Mouse (Mus musculus) CH12.LX (cell line): ENCODE measurements at regions not wholly inside any gene's neighbourhood (a gene's known extent, or its start where the extent isn't known, plus 50 kb on each side); places are given as distances from the start of the nearest gene placed in this dataset.

Source experiments
- DNase-seq: peaks from one replicate; pipeline ENCODE4 v3.0.0-alpha.2; 2013; ENCODE audit errors: extremely low read depth
- H3K27ac ChIP-seq: 2 replicates; pipeline ENCODE4 v1.5.1; 2012; ENCODE audit warnings: low read depth, mild to moderate bottlenecking, control low read depth, moderate library complexity; ENCODE audit not compliant: insufficient read depth
- H3K27me3 ChIP-seq: replicated peaks from 2 replicates; pipeline ENCODE3; 2012; ENCODE audit warnings: inconsistent platforms
- H3K36me3 ChIP-seq, 2 experiments: replicated peaks in 1 of 2; 2 replicates each; pipeline versions ENCODE3 to v1.6.1; 2012; ENCODE audit warnings: inconsistent platforms in 1 of 2, low read length in 1 of 2, mild to moderate bottlenecking in 1 of 2, mixed read lengths in 1 of 2, moderate library complexity in 1 of 2; ENCODE audit not compliant: control insufficient read depth in 1 of 2, insufficient read depth in 1 of 2
- H3K4me1 ChIP-seq, 2 experiments: 2 replicates each; pipeline ENCODE4 v1.6.1; 2012; ENCODE audit warnings: inconsistent platforms in 1 of 2, moderate library complexity in 1 of 2; ENCODE audit not compliant: insufficient read depth in 2 of 2, control insufficient read depth in 1 of 2
- H3K4me2 ChIP-seq: 2 replicates; pipeline ENCODE4 v1.6.1; 2012; ENCODE audit warnings: low read depth, mild to moderate bottlenecking, control low read depth; ENCODE audit not compliant: poor library complexity, insufficient read depth, severe bottlenecking
- H3K4me3 ChIP-seq, 3 experiments: fragments of 150-350 bp in 1 of 3; sonication (generic) in 1 of 3; replicated peaks in 1 of 3; 2 replicates each; pipeline versions ENCODE3 to v1.5.1; 2011 to 2012; ENCODE audit warnings: low read depth in 2 of 3, low read length in 2 of 3, mild to moderate bottlenecking in 2 of 3, moderate library complexity in 2 of 3, control low read depth in 1 of 3, improper control_type of control experiment in 1 of 3, inconsistent platforms in 1 of 3, mixed read lengths in 1 of 3; ENCODE audit not compliant: poor library complexity in 1 of 3
- H3K79me2 ChIP-seq: replicated peaks from 2 replicates; pipeline ENCODE4 v1.6.1; 2012; ENCODE audit warnings: mild to moderate bottlenecking, moderate library complexity; ENCODE audit not compliant: control insufficient read depth, poor library complexity, insufficient read depth, severe bottlenecking; ENCODE audit errors: extremely low read depth
- H3K9ac ChIP-seq: 2 replicates; pipeline ENCODE4 v1.6.1; 2012; ENCODE audit warnings: low read depth, mild to moderate bottlenecking, control low read depth, moderate library complexity; ENCODE audit not compliant: insufficient read depth
- H3K9me3 ChIP-seq: replicated peaks from 2 replicates; pipeline ENCODE3; 2012; ENCODE audit warnings: low read length, inconsistent platforms, mixed read lengths
- E2F4 ChIP-seq: IDR thresholded peaks from 2 replicates; pipeline ENCODE4 v1.6.1; 2011; ENCODE audit warnings: low read depth, low read length, improper control_type of control experiment; ENCODE audit not compliant: insufficient replicate concordance
- ELF1 ChIP-seq: IDR thresholded peaks from 2 replicates; pipeline ENCODE4 v1.6.1; 2014; ENCODE audit warnings: low read depth, mild to moderate bottlenecking, inconsistent platforms, low read length, improper control_type of control experiment
- HCFC1 ChIP-seq: IDR thresholded peaks from 2 replicates; pipeline ENCODE4 v1.6.1; 2012; ENCODE audit warnings: low read depth, mild to moderate bottlenecking, inconsistent platforms, low read length, improper control_type of control experiment
- IRF4 ChIP-seq: IDR thresholded peaks from 2 replicates; pipeline ENCODE4 v1.6.1; 2014; ENCODE audit warnings: low read depth, mild to moderate bottlenecking, inconsistent platforms, low read length, improper control_type of control experiment
- KAT2A ChIP-seq: IDR thresholded peaks from 2 replicates; pipeline ENCODE4 v1.6.1; 2012; ENCODE audit warnings: low read length, improper control_type of control experiment, inconsistent platforms; ENCODE audit not compliant: insufficient replicate concordance
- MEF2A ChIP-seq: IDR thresholded peaks from 2 replicates; pipeline ENCODE4 v1.6.1; 2014; ENCODE audit warnings: low read depth, mild to moderate bottlenecking, inconsistent platforms, low read length, improper control_type of control experiment, borderline replicate concordance
- MXI1 ChIP-seq: IDR thresholded peaks from 2 replicates; pipeline ENCODE4 v1.6.1; 2011; ENCODE audit warnings: mild to moderate bottlenecking, low read depth, low read length, improper control_type of control experiment
- NRF1 ChIP-seq: IDR thresholded peaks from 2 replicates; pipeline ENCODE4 v1.6.1; 2014; ENCODE audit warnings: low read depth, mild to moderate bottlenecking, inconsistent platforms, low read length, improper control_type of control experiment, moderate library complexity
- PAX5 ChIP-seq: IDR thresholded peaks from 2 replicates; pipeline ENCODE4 v1.6.1; 2012; ENCODE audit warnings: low read length, inconsistent platforms, mixed read lengths
- POLR2A ChIP-seq: IDR thresholded peaks from 2 replicates; pipeline ENCODE4 v1.6.1; 2011; ENCODE audit warnings: low read depth, mild to moderate bottlenecking, improper control_type of control experiment, low read length
- ZKSCAN1 ChIP-seq: IDR thresholded peaks from 2 replicates; pipeline ENCODE4 v1.6.1; 2012; ENCODE audit warnings: low read depth, inconsistent platforms, low read length, improper control_type of control experiment, borderline replicate concordance
- dilution Hi-C: fragments of 300-500 bp; cut with MboI; formaldehyde crosslinking; loops from 2 replicates; pipeline ENCODE4 v1.14.3; 2020; ENCODE audit warnings: low sequenced_read_pairs; ENCODE audit not compliant: extremely low pct_unique_long_range_greater_than_20kb, extremely low pct_ligation_motif_present
- in situ Hi-C: fragments of 300-500 bp; cut with MboI; formaldehyde crosslinking; loops from 3 replicates; pipeline ENCODE4 v1.14.3; 2019; ENCODE audit warnings: low sequenced_read_pairs, low pct_ligation_motif_present, low pct_unique_long_range_greater_than_20kb, mixed read lengths

DNA sequence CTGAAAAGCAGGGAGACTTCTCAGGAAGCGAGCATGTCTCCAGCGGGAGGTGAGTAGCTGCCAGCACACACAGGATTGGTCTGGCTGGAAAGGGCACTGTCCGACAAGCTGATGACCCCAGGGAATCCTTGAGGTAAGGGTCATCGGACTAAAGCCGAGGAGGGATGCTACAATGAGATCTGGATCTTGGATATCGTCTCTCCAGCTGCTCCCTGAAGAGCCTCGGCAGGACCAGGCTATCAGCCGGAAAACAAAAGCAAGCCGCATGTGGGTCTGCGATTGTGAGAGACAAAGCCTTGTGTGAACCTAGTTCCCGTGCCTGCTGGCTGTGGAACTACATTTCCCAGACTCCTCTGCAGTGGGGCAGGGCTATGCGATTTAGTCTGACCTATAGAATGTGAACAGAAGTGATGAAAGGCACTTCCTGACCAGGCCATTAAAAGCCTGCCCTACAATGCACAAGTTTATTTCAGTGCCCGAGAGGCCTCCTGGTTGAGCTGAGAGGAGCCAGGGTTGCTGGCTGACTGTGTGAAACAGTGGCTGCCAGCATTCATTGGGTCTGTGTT, 66.7 kb upstream of the Slc6a6 start:
- H3K4me2 ChIP-seq: no peak overlapping the region
- peaks cover 10% of the 10 kb centered on the region for H3K9me3 ChIP-seq
- in situ Hi-C loops (no loop called here), dilution Hi-C loops (no loop called here)
- peak; percentile 89 for TF ChIP-seq HCFC1
- TF ChIP-seq KAT2A: peak; percentile 61; the same call in 1 of the 2 replicates
- peak; percentile 70 for TF ChIP-seq ELF1
- no peak for TF ChIP-seq MXI1
- H3K4me1 ChIP-seq: peaks cover 0 to 9% of the 10 kb centered on the region in 2 experiments; a peak in 1 of 4 replicates
- no peak overlapping the region for H3K4me3 ChIP-seq
- no peaks in the 10 kb centered on the region for H3K79me2 ChIP-seq
- H3K9ac ChIP-seq: no peak overlapping the region
- H3K27ac ChIP-seq: no peak overlapping the region
- DNase-seq: peak; percentile 42
- H3K27me3 ChIP-seq: no peaks in the 10 kb centered on the region
- no peaks in the 10 kb centered on the region for H3K36me3 ChIP-seq

DNA sequence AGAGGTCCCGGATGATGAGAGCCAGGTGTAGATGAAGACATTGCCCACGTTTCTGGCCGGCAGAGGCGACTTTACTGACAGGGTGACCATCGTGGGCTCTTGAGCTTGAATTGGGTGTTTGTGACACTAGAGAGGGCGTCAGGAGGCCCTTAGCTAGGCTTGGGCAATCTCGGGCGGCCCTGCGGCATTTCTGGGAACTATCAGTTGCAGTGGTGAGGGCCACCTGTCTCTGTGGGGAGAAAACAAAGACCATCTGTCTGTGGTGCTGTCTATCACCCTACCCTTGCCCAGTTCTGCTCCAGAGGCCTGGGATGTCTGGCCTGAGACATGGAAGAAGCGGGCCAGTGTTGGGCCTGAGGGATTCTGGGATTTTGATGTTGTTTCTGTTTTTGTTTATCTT, 66.2 kb upstream of the Slc6a6 start:
- Histone ChIP-seq H3K4me1 (peaks cover 0 to 9% of the 10 kb centered on the region in 2 experiments; a peak in 1 of 4 replicates), H3K27me3 (no peaks in the 10 kb centered on the region), H3K36me3 (no peaks in the 10 kb centered on the region), H3K79me2 (no peaks in the 10 kb centered on the region), H3K4me3 (no peak overlapping the region), H3K9ac (no peak overlapping the region), H3K9me3 (peaks cover 6% of the 10 kb centered on the region), H3K4me2 (no peak overlapping the region), H3K27ac (no peak overlapping the region)
- dilution Hi-C loops (no loop called here), in situ Hi-C loops (no loop called here)
- no peak for DNase-seq
- TF ChIP-seq E2F4 (no peak), PAX5 (no peak), IRF4 (no peak), ZKSCAN1 (no peak), MEF2A (no peak), NRF1 (no peak)

DNA sequence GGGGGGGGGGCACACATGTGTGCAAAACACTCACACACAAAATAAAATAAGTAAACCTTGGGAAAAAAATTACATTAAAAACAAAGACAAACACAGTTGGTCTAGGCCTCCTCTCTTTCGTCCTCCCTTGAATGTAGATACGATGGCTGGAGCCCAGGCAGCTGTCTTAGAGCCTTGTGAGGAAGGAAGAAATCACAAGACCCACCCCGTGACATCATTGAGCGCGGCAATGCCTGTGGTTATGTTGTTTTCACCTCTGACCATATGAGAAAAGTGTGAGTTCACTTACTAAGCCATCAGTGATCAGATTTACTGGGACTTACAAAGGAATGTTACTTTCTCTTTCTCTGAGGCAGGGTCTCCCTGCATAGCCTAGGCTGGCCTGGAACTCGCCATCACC, 64.8 kb upstream of the Slc6a6 start:
- Histone ChIP-seq H3K36me3 (no peaks in the 10 kb centered on the region), H3K4me3 (no peak overlapping the region), H3K27ac (no peak overlapping the region), H3K79me2 (no peaks in the 10 kb centered on the region), H3K4me2 (no peak overlapping the region), H3K9me3 (no peaks in the 10 kb centered on the region), H3K27me3 (no peaks in the 10 kb centered on the region), H3K4me1 (peaks cover 0 to 9% of the 10 kb centered on the region in 2 experiments; a peak in 1 of 4 replicates), H3K9ac (no peak overlapping the region)
- in situ Hi-C loops (no loop called here), dilution Hi-C loops (no loop called here)
- TF ChIP-seq POLR2A: no peak
- DNase-seq: no peak
